Mouse (Mus musculus): ENCODE results near the gene Tor3a.
"Not testable (repeated sequence)": the region's sequence is repeated elsewhere in the genome, so short reads cannot be mapped to it uniquely, and the experiment has no call there.

The Tor3a gene

GRCm38 (mm10) chr1:156669208-156669983 is 4.8 kb downstream of the Tor3a start:
- DNase-seq, result no peak

GRCm38 (mm10) chr1:156668602-156669001 is 5.6 kb downstream of the Tor3a start:
- no peak for DNase-seq

GRCm38 (mm10) chr1:156667141-156667926 is 6.8 kb downstream of the Tor3a start:
- DNase-seq, result no peak

GRCm38 (mm10) chr1:156665777-156666176 is 8.4 kb downstream of the Tor3a start:
- DNase-seq, result no peak

GRCm38 (mm10) chr1:156660660-156661236 is 13.4 kb downstream of the Tor3a start:
- DNase-seq, result not testable (repeated sequence)

- DNase-seq, result no peak
These were observed 14.1 kb downstream of the Tor3a start for GRCm38 (mm10) chr1:156659906-156660659.

- peak; percentile 80 for DNase-seq
These were observed 15.5 kb downstream of the Tor3a start for GRCm38 (mm10) chr1:156658676-156659075.

GRCm38 (mm10) chr1:156657523-156657922 is 16.6 kb downstream of the Tor3a start:
- no peak for DNase-seq

GRCm38 (mm10) chr1:156654735-156655530 is 19.2 kb downstream of the Tor3a start:
- DNase-seq, result no peak

- DNase-seq, result no peak
These were observed 21.9 kb downstream of the Tor3a start for GRCm38 (mm10) chr1:156652189-156652822.

GRCm38 (mm10) chr1:156650631-156651030 is 23.5 kb downstream of the Tor3a start:
- DNase-seq, result no peak

- no peak for DNase-seq
These were observed 25.5 kb downstream of the Tor3a start for GRCm38 (mm10) chr1:156648705-156649104.

- peak; percentile 66 for DNase-seq
These were observed 28.2 kb downstream of the Tor3a start for GRCm38 (mm10) chr1:156645971-156646370.

- peak; percentile 80 for DNase-seq
These were observed 29.2 kb downstream of the Tor3a start for GRCm38 (mm10) chr1:156644780-156645523.

- DNase-seq, result peak; percentile 36
These were observed 30.1 kb downstream of the Tor3a start for GRCm38 (mm10) chr1:156644061-156644460.

GRCm38 (mm10) chr1:156642813-156643212 is 31.3 kb downstream of the Tor3a start:
- DNase-seq, result no peak

GRCm38 (mm10) chr1:156641808-156642207 is 32.3 kb downstream of the Tor3a start:
- no peak for DNase-seq

GRCm38 (mm10) chr1:156640577-156640976 is 33.6 kb downstream of the Tor3a start:
- DNase-seq, result peak; percentile 65

GRCm38 (mm10) chr1:156639455-156639854 is 34.7 kb downstream of the Tor3a start:
- no peak for DNase-seq

- no peak for DNase-seq
These were observed 39.0 kb downstream of the Tor3a start for GRCm38 (mm10) chr1:156635148-156635547.

- DNase-seq, result peak; percentile 81
These were observed 41.1 kb downstream of the Tor3a start for GRCm38 (mm10) chr1:156633095-156633494.
